Mouse (Mus musculus): Measurements from ENCODE around the gene Mkks. TPM values are rescaled to one million over a fixed set of nuclear protein-coding genes. Genes with fewer than 3 reads are reported as not detected.

Gene Mkks
- polyA plus RNA-seq, 1 experiment from 2014 or later = 13.1 TPM

DNA sequence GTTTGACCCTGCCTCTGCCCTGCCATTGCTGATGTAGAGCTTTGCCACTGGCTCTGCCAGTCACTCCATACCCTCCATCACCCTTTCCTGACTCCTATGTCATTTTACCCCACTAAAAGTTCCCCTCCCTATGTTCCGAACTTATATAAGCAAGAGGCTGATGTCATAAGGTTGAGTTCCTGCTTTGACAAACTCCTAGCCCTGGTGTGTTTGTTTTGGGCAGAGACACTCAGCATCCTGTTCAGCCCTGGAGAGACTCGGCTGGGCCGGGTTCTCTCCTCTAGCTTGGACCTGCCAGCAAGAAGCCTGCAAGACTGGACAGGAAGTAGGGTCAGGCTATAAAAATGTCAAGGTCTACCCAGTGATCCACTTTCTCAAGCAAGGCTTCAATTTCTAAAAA lies 58.3 kb downstream of the Mkks start:
- Histone ChIP-seq H3K4me3 (replicated peaks) (no peak overlapping the region), H3K36me3 (no peaks in the 10 kb centered on the region), H3K9ac (no peak overlapping the region), H3K27ac (no peak overlapping the region), H3K4me2 (no peak overlapping the region), H3K27me3 (replicated peaks) (no peaks in the 10 kb centered on the region), H3K9me3 (no peaks in the 10 kb centered on the region), H3K4me1 (no peaks in the 10 kb centered on the region)
- 63% methylated on average over 3 of the region's 3 CpGs for WGBS
- no peak for ATAC-seq (ENCODE audit: insufficient read depth, low FRiP score, low read depth)

DNA sequence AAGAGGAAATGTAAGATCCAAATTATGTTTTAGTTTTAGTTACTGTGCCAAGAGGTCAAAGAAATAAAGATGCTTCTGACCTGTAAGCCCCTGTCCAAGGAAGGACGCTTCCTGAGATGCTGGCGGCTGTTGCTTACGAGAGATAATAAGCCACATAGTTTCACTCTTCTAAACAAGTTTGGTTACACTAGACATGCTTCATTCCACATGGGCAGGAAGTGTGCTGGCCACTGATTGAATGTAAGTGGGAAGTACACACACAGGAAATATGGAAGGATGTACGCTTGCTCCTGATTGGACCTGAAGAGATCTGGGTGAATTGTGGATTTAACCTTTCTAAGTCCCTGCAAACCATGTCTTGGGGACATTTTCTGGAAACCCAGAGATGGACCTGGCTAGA lies 63.6 kb downstream of the Mkks start:
- Histone ChIP-seq H3K4me2 (no peak overlapping the region), H3K4me1 (no peaks in the 10 kb centered on the region), H3K27me3 (replicated peaks) (no peaks in the 10 kb centered on the region), H3K4me3 (replicated peaks) (no peak overlapping the region), H3K9ac (no peak overlapping the region), H3K27ac (no peak overlapping the region), H3K36me3 (no peaks in the 10 kb centered on the region), H3K9me3 (no peaks in the 10 kb centered on the region)
- WGBS = 60% methylated on average over 4 of the region's 4 CpGs
- no peak for ATAC-seq (ENCODE audit: insufficient read depth, low FRiP score, low read depth)

Other genes with a start within 250 kb of the Mkks start
- gene Snap25, start 177.9 kb downstream of the Mkks start, polyA plus RNA-seq (2015; fragmentation: Nextera tagmentation; extraction: Ambion mirVana) = 10.4 and 10.8 TPM in 2 replicates
- 31.6 and 32.9 TPM in 2 replicates for gene AL731706.2, start 5.7 kb downstream of the Mkks start, polyA plus RNA-seq (2015; fragmentation: Nextera tagmentation; extraction: Ambion mirVana)
- gene Slx4ip, start 171 bp downstream of the Mkks start, polyA plus RNA-seq (2015; fragmentation: Nextera tagmentation; extraction: Ambion mirVana) = 5.6 and 6.6 TPM in 2 replicates
- gene AL731706.1, start within 50 bp of the Mkks start, polyA plus RNA-seq (2015; fragmentation: Nextera tagmentation; extraction: Ambion mirVana) = 32.9 and 33.7 TPM in 2 replicates
- gene Jag1, start 225.3 kb upstream of the Mkks start, polyA plus RNA-seq (2015; fragmentation: Nextera tagmentation; extraction: Ambion mirVana) = 18.3 and 20.3 TPM in 2 replicates

All from stomach, embryonic 15.5 days (tissue).